Mouse (Mus musculus) G1E (cell line): Measurements from ENCODE around the gene Farp2. TPM values are rescaled to one million over a fixed set of nuclear protein-coding genes. Genes with fewer than 3 reads are reported as not detected.
A peak's percentile ranks its signal among the peaks of the same experiment; 100 is the strongest.

Experiments used
- ATAC-seq: 2 replicates; pipeline ENCODE4 v1.8.0; 2016; ENCODE audit warnings: mild to moderate bottlenecking; ENCODE audit not compliant: insufficient number of reproducible peaks, poor library complexity, low FRiP score, severe bottlenecking; ENCODE audit errors: extremely low read depth
- DNase-seq: peaks from one replicate; pipeline ENCODE4 v3.0.0; 2012; ENCODE audit warnings: low spot score
- H3K27me3 ChIP-seq: 2 replicates; pipeline ENCODE4 v1.6.1; 2012; ENCODE audit warnings: mild to moderate bottlenecking, low read length, inconsistent platforms; ENCODE audit not compliant: insufficient read depth
- H3K36me3 ChIP-seq: replicated peaks from 2 replicates; pipeline ENCODE3; 2012; ENCODE audit warnings: mild to moderate bottlenecking, inconsistent platforms
- H3K4me1 ChIP-seq: 2 replicates; pipeline ENCODE4 v1.6.1; 2012; ENCODE audit warnings: low read depth, low read length, inconsistent platforms, mixed read lengths; ENCODE audit not compliant: insufficient read depth
- H3K4me3 ChIP-seq: 2 replicates; pipeline ENCODE4 v1.5.1; 2012; ENCODE audit warnings: low read depth, mild to moderate bottlenecking, inconsistent platforms, low read length, moderate library complexity, mixed read lengths
- H3K9me3 ChIP-seq: replicated peaks from 2 replicates; pipeline ENCODE4 v1.6.1; 2012; ENCODE audit warnings: inconsistent platforms
- CTCF ChIP-seq: IDR thresholded peaks from 2 replicates; pipeline ENCODE4 v1.5.1; 2012; ENCODE audit warnings: low read depth, low read length, inconsistent platforms, mixed read lengths
- GATA1 ChIP-seq: IDR thresholded peaks from 2 replicates; pipeline ENCODE4 v1.6.1; 2012; ENCODE audit warnings: borderline replicate concordance, low read length, inconsistent platforms, mixed read lengths
- GATA2 ChIP-seq: IDR thresholded peaks from 2 replicates; pipeline ENCODE4 v1.6.1; 2012; ENCODE audit warnings: low read depth, low read length, inconsistent platforms, borderline replicate concordance
- POLR2AphosphoS5 ChIP-seq: IDR thresholded peaks from 2 replicates; pipeline ENCODE4 v1.6.1; 2012; ENCODE audit warnings: low read depth, low read length, inconsistent platforms; ENCODE audit not compliant: insufficient replicate concordance
- TAL1 ChIP-seq: conservative IDR thresholded peaks from 2 replicates; pipeline ENCODE4 v1.6.1; 2012; ENCODE audit warnings: low read depth, low read length, inconsistent platforms, mixed read lengths
- polyA plus RNA-seq: library from polyadenylated mRNA; stranded (reverse); fragments of >175 nt; gene quantifications from 2 replicates; pipeline ENCODE4 v1.2.3, GENCODE M21; 2012
- total RNA-seq, 2 experiments: library from RNA; stranded (forward) in 1 of 2; stranded (reverse) in 1 of 2; fragments of 200-1000 nt in 1 of 2; fragments of >200 nt in 1 of 2; fragmentation: Nextera tagmentation in 1 of 2; gene quantifications; 2 replicates each; pipeline ENCODE4 v1.2.3; 2014 to 2017

Gene Farp2
- total RNA-seq (2014; fragmentation: Nextera tagmentation) = 25.9 and 28.1 TPM in 2 replicates
- total RNA-seq (2017) = 4.9 and 5.4 TPM in 2 replicates
- 1.2 and 1.6 TPM in 2 replicates for polyA plus RNA-seq

GRCm38 (mm10) chr1:93511585-93512350, at the start of gene Farp2:
Gene Farp2 (plus strand): TSS chr1:93512079.
- Histone ChIP-seq H3K9me3 (no peaks in the 10 kb centered on the region), H3K36me3 (peaks cover 39% of the 10 kb centered on the region), H3K4me1 (peaks cover 46% of the 10 kb centered on the region), H3K4me3 (peak within 1 kb of the TSS; percentile 85), H3K27me3 (no peaks in the 10 kb centered on the region)
- ATAC-seq (peak; percentile 96), DNase-seq (peak; percentile 100)
- TF ChIP-seq GATA2 (no peak), POLR2AphosphoS5 (no peak), CTCF (no peak), GATA1 (no peak), TAL1 (no peak)

- Histone ChIP-seq H3K4me3 (no peak overlapping the region), H3K36me3 (peaks cover 62% of the 10 kb centered on the region), H3K4me1 (peaks cover 3% of the 10 kb centered on the region; the same call in 1 of the 2 replicates), H3K27me3 (no peaks in the 10 kb centered on the region), H3K9me3 (no peaks in the 10 kb centered on the region)
- ATAC-seq (no peak), DNase-seq (no peak)
- TF ChIP-seq GATA1 = no peak
- no peak for TF ChIP-seq POLR2AphosphoS5
- no peak for TF ChIP-seq GATA2
- no peak for TF ChIP-seq CTCF
- no peak for TF ChIP-seq TAL1
Measured at GRCm38 (mm10) chr1:93465066-93465465, 46.8 kb upstream of the Farp2 start.

- DNase-seq (no peak), ATAC-seq (no peak)
- H3K9me3 ChIP-seq = no peaks in the 10 kb centered on the region
- H3K4me1 ChIP-seq = peaks cover 3% of the 10 kb centered on the region; the same call in 1 of the 2 replicates
- peaks cover 64% of the 10 kb centered on the region for H3K36me3 ChIP-seq
- TF ChIP-seq GATA1 (no peak), GATA2 (no peak), POLR2AphosphoS5 (no peak), CTCF (no peak), TAL1 (no peak)
- no peaks in the 10 kb centered on the region for H3K27me3 ChIP-seq
- no peak overlapping the region for H3K4me3 ChIP-seq
Measured at GRCm38 (mm10) chr1:93465746-93466145, 46.1 kb upstream of the Farp2 start.

GRCm38 (mm10) chr1:93468626-93469025, 43.3 kb upstream of the Farp2 start:
- H3K9me3 ChIP-seq = no peaks in the 10 kb centered on the region
- H3K27me3 ChIP-seq = no peaks in the 10 kb centered on the region
- no peak overlapping the region for H3K4me3 ChIP-seq
- peaks cover 59% of the 10 kb centered on the region for H3K36me3 ChIP-seq
- H3K4me1 ChIP-seq = 0 out of 2 replicates have a peak, but pooled peaks cover 5% of the 10 kb centered on the region
- ATAC-seq (no peak), DNase-seq (no peak)
- TF ChIP-seq POLR2AphosphoS5 = no peak
- TF ChIP-seq GATA2 = no peak
- TF ChIP-seq CTCF = no peak
- TF ChIP-seq TAL1 = no peak
- TF ChIP-seq GATA1 = no peak

- Histone ChIP-seq H3K4me1 (peaks cover 26% of the 10 kb centered on the region), H3K9me3 (no peaks in the 10 kb centered on the region), H3K4me3 (no peak overlapping the region), H3K36me3 (peaks cover 23% of the 10 kb centered on the region), H3K27me3 (no peaks in the 10 kb centered on the region)
- TF ChIP-seq GATA2 (no peak), GATA1 (no peak), CTCF (no peak), TAL1 (no peak), POLR2AphosphoS5 (no peak)
- no peak for DNase-seq
- ATAC-seq = no peak
Measured at GRCm38 (mm10) chr1:93475694-93476093, 36.2 kb upstream of the Farp2 start.

- no peaks in the 10 kb centered on the region for H3K9me3 ChIP-seq
- TF ChIP-seq GATA1 = no peak
- no peak for TF ChIP-seq CTCF
- no peak for TF ChIP-seq TAL1
- no peak for TF ChIP-seq GATA2
- no peak for TF ChIP-seq POLR2AphosphoS5
- H3K4me3 ChIP-seq = peak overlapping the region; percentile 88
- peak; percentile 91 for DNase-seq
- H3K36me3 ChIP-seq = peaks cover 31% of the 10 kb centered on the region
- H3K27me3 ChIP-seq = no peaks in the 10 kb centered on the region
- H3K4me1 ChIP-seq = peaks cover 40% of the 10 kb centered on the region
- peak; percentile 83 for ATAC-seq
Measured at GRCm38 (mm10) chr1:93477758-93478585, 33.9 kb upstream of the Farp2 start.
